Mouse (Mus musculus) kidney, postnatal 14 days (tissue): Measurements from ENCODE around the gene Cytip.

Experiments used
- DNase-seq: peaks from one replicate; pipeline ENCODE4 v3.0.0; 2022; ENCODE audit warnings: mixed read lengths

The Cytip gene

DNA sequence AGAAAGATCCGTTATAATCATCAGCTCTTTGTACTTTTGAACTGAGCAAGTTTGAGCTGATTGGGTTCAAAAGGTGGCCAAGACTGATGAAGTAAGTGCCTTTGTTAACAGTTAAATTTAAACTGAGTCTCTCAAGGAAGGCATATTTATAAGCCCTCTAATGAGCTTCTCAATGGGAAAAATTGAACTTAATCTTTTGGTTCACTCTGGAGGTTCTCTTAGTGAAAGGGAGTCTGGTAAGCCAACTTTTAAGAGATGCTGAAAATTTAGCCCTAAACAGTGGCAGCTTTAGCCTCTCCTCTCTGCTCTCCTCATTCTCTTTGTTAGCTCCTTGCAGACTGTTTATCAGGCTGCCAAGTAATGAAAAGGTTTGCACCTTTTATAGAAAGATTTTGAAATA, 100.5 kb downstream of the Cytip start:
- DNase-seq: no peak

DNA sequence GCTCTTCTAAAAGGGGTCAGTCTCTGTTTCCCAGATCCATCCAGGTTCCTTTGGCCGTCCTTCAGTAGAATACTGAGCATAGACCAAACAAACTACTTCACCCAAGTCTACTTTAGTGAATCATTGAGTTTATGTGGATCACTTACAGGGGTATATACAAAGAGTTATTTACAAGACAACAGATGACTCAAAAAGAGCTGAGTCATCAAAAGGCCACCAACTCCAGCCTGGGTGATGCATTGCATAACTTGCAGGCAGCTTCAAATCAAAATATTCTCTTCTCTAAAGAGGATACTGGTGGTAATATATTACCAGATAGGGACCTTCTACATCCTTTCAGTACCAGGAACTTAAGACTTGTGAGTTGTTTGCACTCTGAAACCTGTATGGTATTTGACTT, 108.9 kb downstream of the Cytip start:
- no peak for DNase-seq

DNA sequence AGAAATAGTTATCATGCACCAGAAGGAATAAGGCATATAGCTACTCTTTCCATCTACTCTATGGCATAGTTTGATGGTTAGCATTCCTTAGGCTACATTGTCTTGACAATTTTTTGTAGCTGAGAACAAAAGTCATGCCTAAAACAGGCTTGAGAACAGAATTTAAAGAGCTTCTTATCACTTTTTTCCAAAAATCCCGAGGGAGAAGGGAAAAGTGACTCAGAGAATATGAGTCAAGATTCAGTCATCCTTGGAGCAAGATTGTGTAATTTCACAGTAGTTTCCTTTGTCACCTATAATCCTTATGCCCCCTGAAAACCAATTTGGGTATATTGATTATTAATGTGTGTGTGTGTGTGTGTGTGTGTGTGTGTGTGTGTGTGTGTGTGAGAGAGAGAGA, 115.5 kb downstream of the Cytip start:
- DNase-seq: no peak
